Mouse (Mus musculus) right cerebral cortex, postnatal 14 days (tissue): ENCODE data around the gene Gm20388.

Source experiments
- DNase-seq: peaks from one replicate; pipeline ENCODE4 v3.0.0; 2022

Gene Gm20388

DNA sequence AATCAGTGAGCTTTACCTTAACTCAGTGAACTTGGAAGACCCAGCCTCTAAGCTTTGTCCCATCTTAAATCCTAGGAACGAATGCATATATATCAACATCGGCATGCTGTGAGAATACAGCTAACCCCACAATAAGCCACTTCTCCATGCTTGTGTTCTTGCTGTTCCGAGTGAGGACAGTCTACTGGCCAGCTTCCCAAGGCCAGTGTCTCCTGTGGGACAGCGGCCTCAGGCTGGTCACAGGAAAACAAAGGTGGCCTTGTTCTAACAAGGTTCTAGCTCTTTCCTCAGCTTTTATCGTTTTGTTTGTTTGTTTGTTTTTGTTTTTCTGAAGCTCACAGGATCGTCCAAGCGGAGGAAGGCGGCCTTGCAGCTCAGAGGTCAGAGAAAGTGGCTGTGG is 3823.8 kb downstream of the Gm20388 start:
- no peak for DNase-seq

DNA sequence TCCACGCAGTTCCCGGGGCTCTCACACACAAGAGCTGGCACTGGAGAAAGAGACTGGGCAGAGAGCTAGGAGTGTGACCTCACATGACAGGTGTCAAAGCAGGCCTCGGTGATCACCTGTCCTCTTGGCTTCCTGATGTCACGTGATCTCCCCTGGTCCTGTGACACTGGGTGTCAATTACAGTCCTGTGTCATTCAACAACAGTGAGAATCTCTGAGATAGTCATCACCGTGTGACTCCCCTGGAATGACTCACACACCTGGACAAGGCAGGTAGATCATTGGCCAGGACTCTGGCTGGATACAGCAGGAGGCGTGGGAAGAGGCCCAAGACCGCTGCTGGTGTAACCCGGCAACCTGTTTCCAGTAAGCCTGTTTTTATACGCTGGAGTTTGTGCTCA is 3826.3 kb downstream of the Gm20388 start:
- no peak for DNase-seq

DNA sequence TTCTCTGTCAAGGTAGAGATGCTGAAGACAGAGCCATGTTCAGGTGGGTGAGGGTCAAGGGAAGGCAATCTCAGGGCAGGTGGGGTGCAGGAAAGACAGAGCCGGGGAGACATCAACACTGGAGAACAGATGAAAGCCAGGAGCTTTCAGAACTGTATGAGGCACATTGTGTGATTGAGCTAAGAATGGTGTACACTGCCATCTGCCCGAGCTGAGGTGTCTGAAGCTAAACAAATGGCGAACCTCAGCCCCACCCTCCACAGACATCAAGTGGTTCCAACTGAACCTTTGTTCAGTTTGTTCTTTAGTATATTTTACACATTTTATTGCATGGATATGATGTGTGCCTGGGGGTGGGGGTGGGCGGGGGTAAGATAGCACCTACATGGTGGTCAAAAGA is 3829.6 kb downstream of the Gm20388 start:
- DNase-seq, result no peak

DNA sequence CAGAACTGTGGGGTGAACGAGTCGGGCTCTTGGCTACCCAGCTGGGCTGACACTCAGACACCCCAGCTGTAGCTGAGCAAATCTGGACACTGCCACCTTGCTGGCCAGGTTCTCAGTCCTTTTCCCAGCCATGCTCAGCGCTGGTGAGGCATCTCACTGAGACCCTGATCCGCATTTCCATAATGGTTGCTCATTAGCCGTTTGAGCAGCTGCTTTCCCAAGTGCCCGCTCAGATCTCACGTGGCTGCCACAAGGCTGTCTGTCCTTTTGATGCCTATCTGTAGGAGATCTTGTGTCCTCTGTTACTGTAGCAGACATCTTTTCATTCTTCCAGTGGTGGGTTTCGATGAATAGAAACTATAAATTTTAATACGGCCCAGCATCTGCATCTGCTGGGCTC is 3830.6 kb downstream of the Gm20388 start:
- no peak for DNase-seq

DNA sequence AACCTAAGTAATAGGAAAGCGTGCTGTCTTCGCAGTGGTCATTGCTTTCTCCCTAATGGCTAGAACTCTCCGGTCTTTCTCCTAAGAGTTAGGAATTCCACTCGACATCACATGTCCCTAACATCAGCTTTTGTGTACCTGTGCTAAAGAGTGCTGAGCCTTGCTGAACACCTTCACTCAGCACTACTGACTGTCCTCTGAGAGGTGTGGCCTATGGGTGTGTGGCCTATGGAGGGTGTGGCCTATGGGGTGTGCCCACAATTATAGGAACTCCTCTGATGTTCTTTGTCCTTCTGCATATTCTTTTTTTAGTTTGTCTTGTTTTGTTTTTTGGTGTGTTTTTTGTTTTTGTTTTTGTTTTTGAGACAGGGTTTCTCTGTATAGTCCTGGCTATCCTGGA is 3835.8 kb downstream of the Gm20388 start:
- DNase-seq, result no peak

DNA sequence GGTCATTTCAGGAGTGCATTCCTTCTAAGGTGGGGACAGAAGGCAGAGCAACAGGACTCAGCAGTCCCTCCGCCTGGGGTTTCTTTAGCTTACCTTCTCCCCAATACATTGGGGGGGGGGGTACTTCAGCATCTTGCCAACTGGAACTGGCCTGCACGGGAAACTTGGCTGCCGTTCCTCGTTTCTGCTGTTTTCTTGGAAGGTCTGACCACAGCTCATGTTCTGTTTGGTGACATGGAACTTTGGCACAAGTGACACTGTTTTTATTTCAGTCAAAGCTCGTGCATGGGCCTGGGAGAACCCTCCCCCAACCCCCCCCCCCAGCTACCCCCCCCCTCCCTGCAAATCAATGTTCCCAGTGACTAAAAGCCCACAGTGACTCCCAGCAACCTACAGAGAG is 3837.1 kb downstream of the Gm20388 start:
- DNase-seq, result no peak

DNA sequence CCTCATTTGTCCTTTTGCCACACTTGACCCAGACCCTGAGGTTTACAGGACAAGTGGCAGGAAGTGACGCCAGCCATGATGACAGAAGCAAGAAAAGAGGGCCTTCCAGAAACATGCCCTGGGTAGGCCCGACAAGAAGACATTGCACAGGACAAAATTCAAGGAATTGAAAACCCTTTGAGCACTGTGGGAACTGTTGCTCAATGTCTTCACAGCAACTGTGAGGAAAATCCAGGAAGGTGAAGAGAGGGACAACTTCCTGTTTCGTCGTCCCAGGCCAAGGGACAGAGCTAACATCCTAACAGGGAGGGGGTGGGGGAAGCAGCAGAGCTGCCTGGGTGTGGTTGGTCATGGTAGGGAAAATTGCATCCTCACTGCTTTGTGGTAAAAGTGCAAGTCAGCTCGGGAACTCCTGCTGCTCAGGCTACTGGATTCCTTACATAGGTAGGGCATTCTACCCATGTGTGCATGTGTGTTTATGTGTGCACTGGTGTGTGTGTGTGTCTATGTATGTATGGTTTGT is 3839.6 kb downstream of the Gm20388 start:
- DNase-seq, result no peak

DNA sequence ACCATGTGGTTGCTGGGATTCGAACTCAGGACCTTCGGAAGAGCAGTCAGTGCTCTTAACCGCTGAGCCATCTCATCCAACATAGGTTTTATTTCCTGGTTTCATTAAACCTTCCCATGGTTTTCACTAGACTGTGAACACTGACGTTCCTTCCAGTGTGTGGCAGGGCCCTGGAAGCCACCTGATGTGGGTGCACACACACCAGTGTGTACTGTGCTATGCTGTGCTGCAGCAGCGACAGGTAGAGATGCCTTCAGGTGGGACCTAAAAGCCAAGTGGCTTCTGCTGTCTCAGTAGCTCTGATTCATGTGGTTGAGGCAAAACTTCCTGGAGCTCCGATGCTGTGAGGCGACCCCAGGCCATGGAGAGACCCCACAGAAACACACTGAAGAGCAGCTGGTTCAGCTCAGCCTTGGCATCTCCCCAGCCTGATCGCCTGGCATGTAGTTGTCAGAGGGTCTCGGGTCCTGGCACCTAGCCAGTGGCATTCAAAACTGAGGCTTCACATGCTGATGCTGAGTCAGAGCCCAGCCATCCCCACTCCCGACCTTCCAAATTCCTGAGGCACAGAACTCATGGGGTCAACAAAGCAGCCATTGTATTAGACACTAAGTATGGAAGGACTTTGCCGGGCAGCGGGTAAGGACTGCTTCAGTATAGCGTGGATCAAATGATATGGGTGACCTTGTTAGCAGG is 3842.3 kb downstream of the Gm20388 start:
- DNase-seq, result no peak

DNA sequence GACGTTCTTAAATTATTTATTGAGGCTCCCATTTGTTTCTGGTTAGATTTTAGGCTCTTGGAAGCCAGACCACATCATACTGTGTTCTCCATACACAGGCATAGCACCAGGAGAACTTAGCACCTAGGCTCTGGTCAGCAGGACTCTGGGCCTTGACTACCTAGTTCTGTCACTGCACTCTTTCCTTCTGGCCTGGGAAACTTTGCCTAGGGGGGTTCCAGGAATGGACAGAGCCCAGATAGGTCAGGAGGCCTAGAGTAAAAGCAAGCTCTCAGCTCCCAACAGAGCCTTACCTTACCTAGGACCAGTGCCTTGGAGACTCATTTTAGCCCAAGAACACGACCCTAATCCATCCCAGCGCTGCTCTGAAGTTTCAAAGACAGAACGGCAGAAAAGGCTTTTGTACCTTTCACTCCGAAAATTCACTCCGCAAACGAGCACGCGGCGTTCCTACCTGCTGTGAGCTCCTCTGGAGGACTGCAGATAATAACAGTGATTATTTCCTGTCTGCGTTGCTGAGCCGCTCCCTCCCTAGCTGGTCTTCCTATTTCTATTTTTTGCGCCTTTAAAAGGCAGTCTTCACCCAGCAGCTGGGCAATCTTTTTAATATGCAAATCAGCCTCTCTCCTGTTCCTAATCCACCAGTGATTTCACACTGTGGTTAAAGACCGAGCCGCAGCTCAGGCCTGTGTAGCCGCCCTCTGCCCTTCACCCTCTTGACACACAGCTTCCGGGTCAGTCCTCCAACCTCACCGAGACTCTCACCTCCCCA is 3843.1 kb downstream of the Gm20388 start:
- no peak for DNase-seq

DNA sequence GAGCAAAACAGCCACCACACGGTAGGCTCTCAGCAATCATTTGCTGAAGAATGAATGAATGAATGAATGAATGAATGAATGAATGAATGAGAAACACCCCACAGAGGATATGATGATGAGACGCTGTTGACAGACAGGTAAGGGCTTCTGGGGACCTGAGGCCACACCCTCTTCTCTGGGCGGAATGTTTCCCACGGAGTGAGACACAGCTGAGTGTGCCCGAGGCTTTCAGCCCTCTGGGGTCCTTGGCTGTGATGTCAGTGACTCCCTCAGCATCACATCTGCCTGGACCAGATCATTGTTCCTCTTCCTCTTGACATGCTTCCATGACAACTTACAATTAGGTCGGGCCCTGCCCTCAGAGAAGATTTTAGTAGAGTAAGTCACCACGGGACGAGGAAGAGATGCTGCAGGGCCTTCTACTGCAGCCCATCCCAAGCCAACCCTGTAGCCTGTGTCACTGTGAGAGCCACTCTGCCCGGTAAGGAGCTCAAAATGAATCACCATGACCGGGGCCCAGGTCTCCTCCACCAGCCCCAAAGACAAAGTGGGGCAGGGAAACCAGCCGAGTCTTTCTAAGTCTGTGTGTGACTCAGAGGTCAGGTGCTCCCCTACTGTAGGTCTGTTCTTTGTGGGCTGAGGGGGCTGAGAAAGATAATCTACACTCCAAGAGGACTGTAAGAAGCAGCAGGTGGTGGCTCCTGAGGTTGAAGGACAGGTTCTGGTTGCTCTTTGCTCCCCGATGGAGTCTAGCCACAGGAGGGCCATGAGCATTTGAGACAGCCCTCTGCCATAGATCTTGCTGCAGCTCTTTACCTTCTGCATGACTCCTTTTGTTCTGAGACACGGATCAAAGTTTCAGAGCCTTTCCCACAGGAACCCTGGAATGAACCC is 3844.1 kb downstream of the Gm20388 start:
- DNase-seq, result no peak

DNA sequence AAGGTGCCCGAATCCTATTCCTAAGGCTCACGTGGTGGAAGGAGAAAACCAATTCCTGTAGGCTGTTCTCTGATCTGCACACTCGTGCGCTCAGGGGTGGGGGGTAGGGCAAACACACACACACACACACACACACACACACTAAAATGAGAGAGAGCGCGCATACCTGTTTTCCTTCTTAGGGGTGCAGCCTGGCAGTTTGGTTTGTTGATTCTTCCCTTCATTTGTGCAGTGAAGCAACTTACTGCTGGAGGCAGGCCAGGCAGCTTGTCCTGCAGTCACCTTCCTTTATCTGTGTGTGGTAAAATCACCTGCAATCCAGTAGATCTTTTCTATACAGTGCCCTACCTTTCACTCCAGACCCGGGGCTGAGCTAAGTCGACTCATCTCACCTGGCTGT is 3846.3 kb downstream of the Gm20388 start:
- DNase-seq, result no peak

DNA sequence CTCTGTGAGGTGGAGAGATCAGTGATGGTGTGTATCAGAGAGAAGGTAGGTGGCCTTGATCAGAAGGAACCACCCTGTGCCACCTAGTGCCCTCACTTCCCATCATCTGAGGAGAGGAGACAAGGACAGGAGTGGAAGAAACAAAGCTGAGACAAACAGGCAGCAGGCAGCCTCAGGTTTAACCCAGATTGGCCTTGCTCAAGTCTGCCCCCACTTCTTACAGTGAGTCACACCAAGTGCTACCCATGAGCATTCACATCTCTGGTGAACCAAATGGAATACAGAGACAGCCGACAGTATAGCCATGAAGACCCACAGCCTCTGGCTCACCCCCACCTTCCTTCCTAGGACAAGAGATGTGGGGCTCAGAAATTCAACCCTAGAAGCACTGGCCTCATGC is 3848.3 kb downstream of the Gm20388 start:
- no peak for DNase-seq

DNA sequence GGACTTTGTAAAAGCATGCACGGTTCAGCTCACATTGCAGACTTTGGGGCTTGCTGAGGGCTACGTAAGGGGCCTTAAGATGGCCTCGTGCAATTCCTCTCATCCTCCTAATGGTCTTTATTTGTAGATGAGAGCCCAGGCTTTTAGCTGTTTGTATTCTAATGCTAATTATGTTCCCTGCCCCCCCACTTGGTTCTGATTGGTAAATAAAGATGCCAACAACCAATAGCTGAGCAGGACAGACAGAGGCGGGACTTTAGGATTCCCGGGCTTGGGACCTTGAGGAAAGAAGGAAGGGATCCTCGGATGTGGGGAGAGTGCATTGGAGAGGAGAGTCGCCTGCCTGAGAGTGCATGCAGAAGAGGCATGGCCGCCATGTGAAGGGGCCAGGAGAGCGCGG is 3849.3 kb downstream of the Gm20388 start:
- no peak for DNase-seq

DNA sequence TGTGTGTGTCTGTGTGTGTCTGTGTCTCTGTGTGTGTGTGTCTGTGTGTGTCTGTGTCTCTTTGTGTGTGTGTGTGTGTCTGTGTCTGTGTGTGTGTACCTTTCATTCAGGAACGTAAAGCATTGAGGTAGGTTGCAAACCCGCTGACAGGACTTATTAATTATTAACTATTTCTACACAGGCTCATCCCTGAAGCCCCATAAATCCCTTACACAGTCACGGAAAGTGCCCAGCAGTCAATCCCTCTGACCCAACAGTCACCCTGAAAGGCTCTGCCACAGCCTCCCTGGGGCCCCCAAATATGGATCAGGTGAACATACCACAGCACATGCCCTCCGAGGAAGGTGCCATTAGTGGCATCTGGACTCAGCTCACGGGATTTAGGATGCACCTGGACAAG is 3849.9 kb downstream of the Gm20388 start:
- no peak for DNase-seq

DNA sequence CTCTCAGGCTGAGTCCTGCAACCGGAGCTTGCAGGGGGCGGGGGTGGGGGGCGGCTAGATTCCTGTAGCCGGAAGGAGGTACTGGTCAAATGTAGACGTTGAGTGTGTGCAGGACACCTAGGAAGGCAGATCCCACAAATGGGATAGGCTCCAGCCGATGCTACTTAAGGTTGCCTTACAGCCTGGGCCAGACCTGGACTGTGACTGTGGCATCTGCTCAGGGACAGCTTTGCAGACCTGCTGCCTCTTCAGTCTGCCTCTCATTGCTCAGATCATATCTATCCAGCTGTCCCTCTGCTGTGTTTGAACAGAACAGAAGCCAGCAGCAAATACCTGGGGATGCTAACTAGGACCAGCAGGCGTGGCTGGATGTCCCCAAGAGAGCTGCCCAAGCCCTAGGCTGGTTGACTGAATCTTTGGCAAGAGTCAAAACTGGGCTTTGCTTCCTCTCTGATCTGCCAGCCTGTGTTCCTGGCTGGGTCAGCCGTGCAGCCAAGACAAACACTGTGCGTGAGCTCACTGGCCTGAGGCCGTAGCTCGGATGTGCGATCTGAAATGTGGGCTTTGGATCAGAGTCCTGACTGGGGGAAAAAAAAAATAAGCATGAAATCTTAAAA is 3850.7 kb downstream of the Gm20388 start:
- DNase-seq, result no peak

DNA sequence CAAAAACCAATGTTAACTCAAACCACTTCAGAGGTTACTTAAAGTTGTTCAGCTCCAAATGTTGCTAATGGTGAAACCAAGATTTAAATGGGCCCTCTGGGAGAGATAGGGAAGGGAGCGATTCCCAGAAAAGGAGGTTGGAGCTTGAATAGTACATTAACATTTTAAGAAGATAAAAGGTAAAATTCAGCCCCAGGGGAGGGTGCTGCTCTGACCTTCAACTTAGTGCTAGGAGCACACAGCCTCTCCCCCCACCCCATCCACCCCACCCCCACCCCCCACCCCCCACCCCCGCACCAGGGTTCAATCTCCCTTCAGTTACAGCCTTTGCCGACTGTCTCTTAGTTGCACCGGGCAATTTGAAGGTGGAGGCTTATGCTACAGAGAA is 3851.2 kb downstream of the Gm20388 start:
- no peak for DNase-seq

DNA sequence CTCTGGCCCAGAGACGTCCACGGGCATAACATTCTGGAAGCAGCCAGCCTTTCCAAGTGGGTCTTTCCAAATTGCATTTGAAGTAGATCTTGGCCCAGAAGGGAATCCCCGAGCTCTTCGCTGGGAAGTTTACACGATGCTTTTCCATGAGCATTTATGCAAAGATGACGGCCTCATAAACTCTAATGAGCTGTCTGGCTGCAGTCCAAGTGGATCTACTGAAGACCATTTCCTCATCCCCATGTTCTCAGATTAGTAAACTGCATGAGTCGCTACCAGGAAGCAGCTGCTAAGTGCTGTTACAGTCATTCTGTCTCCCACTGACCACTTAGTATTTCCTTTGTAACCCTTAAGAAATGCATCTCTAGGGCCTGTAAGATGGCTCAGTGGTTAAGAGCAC is 3852.7 kb downstream of the Gm20388 start:
- no peak for DNase-seq

DNA sequence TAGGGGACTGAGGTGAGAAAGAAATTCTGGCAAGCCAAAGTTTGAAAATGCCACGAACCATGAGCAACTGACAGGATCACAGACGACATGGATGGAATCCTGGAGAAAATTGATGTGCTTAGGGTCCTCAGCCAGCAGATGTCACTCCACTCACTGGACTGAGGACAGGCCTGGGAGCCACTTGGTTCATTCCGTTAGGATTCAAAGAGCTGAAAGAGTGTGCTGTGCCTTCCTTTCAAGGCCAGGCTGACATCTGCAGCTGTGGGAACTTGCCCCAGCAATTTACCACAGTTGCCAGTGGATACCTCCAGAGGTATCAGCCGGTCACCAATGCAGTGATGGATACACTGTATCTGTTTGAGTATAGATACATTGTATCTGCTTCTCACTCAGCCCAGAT is 3854.0 kb downstream of the Gm20388 start:
- no peak for DNase-seq

DNA sequence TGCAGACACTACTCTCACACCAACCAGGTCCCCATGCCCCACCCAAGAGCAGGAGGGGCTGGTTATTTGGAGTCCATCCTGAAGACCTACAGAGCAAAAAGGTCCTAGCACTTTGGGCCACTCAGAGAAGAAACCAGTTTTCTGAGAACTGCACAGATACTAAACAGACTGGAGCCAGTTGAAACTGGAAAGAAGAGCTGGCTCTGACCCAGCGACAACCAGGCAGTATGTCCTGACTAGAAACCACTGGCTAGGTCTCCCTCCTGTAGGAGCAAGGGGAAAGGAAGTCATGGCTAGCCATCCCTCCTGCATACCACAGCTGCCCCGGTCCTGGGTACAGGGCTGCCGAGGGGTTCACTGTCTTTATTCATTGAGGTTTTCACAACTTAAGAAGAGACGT is 3855.9 kb downstream of the Gm20388 start:
- no peak for DNase-seq

DNA sequence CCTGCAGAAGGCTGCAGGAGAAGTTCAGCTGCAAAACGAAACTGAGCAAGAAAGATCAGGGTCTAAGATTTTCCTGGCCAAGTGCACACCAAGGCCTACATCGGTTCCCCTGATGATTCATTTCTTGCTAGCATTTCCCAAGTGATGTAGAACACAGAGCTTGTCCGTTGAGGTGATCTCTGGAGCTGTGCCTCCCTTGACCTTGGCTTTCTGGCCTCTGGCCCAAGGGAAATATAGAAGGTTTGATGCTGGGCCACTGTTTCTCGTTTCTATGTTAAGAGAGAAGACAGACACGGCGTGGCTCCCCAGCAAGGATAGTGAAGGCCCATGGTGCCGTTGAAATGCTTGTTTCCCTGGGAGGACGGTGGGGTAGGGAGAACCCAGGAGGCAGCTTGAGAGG is 3857.2 kb downstream of the Gm20388 start:
- no peak for DNase-seq

DNA sequence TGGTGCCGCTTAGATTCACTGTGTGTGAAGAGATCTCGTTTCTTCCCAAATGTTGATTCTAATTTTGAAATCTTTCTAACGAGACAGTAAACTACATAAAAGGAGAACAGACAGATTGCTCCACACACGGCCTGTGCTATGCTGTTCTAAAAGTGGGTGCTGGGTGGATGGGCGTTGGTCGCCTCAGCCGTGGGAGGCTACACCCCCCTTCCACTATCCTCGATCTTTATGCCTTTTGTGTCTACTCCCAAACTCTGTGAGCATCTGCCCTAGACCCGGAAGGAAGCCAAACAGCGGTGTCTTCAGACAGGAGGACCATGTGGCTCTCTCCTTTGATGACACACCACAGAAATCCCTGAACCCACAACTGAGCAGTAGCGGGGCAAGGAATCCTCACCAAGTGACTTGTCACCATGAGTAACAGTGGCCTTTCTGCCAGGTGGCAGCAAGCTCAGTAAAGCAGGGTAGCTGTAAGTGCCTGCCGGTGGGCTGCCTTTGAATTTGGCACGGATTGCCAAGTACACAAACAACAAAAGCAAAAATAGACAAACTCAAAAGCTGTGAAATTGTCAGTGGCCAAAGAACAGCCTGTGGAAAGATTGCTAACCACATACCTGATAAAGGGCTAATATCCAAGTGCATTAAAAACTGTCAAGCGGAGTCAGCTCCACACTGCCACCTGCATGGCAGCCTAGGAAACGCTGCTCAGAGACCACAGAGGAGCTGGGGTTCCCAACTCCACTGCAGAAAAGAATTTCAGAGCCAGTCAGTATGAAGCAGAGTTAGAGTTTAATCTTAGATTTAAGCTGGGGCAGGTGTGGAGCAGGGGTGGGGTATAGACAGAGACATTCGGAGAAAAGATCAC is 3858.1 kb downstream of the Gm20388 start:
- peak; percentile 66 for DNase-seq

DNA sequence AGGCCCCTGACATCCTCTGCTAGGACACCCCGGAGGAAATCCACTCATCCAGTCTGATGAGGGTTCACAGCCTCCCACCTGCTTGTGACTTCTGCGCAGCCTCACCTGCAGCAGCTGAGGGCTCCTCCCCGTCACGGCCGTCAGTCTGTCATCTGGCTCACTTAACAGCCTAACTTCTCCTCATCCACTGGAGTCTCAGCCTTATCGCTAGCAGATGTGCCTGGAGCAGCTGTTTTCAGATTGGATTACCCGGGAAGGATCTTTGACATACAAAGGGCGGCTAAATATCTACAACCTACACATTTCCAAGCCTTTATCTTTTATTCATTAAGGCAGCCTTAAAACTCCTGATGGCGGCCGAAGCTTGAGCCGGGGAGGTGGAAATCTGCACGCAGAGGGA is 3862.8 kb downstream of the Gm20388 start:
- no peak for DNase-seq
